Comparison of ENCODE assay signal across 42 mouse cellular contexts in the genomic region with DNA sequence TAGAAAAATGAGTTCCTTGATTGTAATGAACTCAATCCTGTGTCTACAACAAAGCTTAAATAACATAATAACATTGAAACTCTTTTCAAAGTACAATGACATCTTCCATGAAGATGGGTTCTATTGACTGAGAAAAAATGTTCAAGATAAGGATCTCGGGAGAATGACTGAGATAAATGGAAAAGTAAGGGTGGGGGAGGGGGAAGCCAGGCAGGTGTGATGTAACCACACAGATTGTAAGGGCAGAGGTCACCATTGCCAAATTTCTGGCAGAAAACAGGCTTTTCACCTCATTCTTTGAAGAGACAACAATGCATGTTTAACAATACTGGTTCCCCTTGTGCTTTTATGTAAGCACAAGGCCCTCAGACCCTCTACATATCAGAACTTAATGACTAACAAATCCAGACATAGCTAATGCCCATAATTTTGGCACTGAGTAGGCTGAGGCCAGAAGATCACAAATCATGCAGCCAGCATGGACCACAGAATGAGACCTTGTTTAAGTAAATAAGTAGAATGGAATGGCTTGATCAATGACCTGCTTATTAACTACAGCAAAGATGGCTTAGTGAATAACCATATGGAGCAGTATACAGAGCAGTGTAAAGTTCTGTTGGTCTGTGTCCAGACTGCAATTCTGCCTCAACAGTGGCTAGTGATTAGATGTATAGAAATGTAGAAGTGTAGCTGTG. TPM values are rescaled to one million over a fixed set of nuclear protein-coding genes. Genes with fewer than 3 reads are reported as not detected.
"Had no signal": no experiment of that assay in that cellular context is flagged by ENCODE, and none has a peak within 500 bp of the region (broad histone marks: within the 10 kb centered on the region; RNA-seq: fewer than 3 reads in every experiment).

No protein-coding gene starts in this region.

- H3K9ac ChIP-seq: limb, embryonic 12.5 days; limb, embryonic 13.5 days; limb, embryonic 15.5 days; liver, embryonic 13.5 days; liver, embryonic 14.5 days; liver, embryonic 15.5 days; lung, embryonic 14.5 days; lung, embryonic 15.5 days; midbrain, embryonic 12.5 days; midbrain, embryonic 13.5 days; midbrain, embryonic 15.5 days; neural tube, embryonic 12.5 days had no signal

- H3K27me3 ChIP-seq: limb, embryonic 12.5 days; limb, embryonic 13.5 days; limb, embryonic 15.5 days; liver, embryonic 13.5 days; liver, embryonic 15.5 days; lung, embryonic 15.5 days; midbrain, embryonic 12.5 days; midbrain, embryonic 13.5 days; midbrain, embryonic 15.5 days; neural tube, embryonic 12.5 days had no signal

- H3K4me2 ChIP-seq: limb, embryonic 12.5 days; limb, embryonic 13.5 days; limb, embryonic 15.5 days; liver, embryonic 13.5 days; liver, embryonic 15.5 days; lung, embryonic 14.5 days; lung, embryonic 15.5 days; midbrain, embryonic 11.5 days; midbrain, embryonic 12.5 days; midbrain, embryonic 13.5 days; midbrain, embryonic 15.5 days; neural tube, embryonic 12.5 days had no signal

- H3K36me3 ChIP-seq: limb, embryonic 10.5 days; limb, embryonic 12.5 days; limb, embryonic 13.5 days; limb, embryonic 15.5 days; liver, embryonic 13.5 days; liver, embryonic 15.5 days; lung, embryonic 15.5 days; midbrain, embryonic 10.5 days; midbrain, embryonic 12.5 days; midbrain, embryonic 13.5 days; midbrain, embryonic 15.5 days; neural tube, embryonic 12.5 days had no signal

- H3K4me3 ChIP-seq: left cerebral cortex, adult 2 months; limb, embryonic 10.5 days; limb, embryonic 12.5 days; limb, embryonic 13.5 days; limb, embryonic 15.5 days; liver, embryonic 13.5 days; liver, embryonic 15.5 days; lung, embryonic 15.5 days; megakaryocyte, embryonic 14.5 days; midbrain, embryonic 10.5 days; midbrain, embryonic 12.5 days; midbrain, embryonic 13.5 days; midbrain, embryonic 15.5 days; myocyte; neural tube, embryonic 12.5 days had no signal

- DNase-seq: left cerebral cortex, postnatal 4 days; liver; liver, embryonic 13.5 days; lung, adult 18-20 months; lung, adult 2 months; lung, embryonic 14.5 days; lung, postnatal 10 days; lung, postnatal 14 days; lung, postnatal 36 days; lung, postnatal 4 days; midbrain, embryonic 14.5 days had no signal

- H3K4me1 ChIP-seq: limb, embryonic 10.5 days; limb, embryonic 12.5 days; limb, embryonic 13.5 days; limb, embryonic 15.5 days; liver, embryonic 13.5 days; liver, embryonic 15.5 days; lung, embryonic 15.5 days; megakaryocyte, embryonic 14.5 days; midbrain, embryonic 10.5 days; midbrain, embryonic 12.5 days; midbrain, embryonic 13.5 days; midbrain, embryonic 15.5 days; neural tube, embryonic 12.5 days had no signal

- H3K9me3 ChIP-seq: limb, embryonic 15.5 days; liver, embryonic 13.5 days; liver, embryonic 15.5 days; lung, embryonic 15.5 days; midbrain, embryonic 12.5 days; midbrain, embryonic 15.5 days had no signal

- ATAC-seq: lung, postnatal 0 days; midbrain, embryonic 13.5 days; midbrain, embryonic 15.5 days; midbrain, embryonic 16.5 days had no signal

- H3K27ac ChIP-seq: left cerebral cortex, adult 2 months; limb, embryonic 10.5 days; limb, embryonic 12.5 days; limb, embryonic 13.5 days; limb, embryonic 15.5 days; liver, embryonic 13.5 days; liver, embryonic 14.5 days; liver, embryonic 15.5 days; lung, embryonic 15.5 days; macrophage; midbrain, embryonic 10.5 days; midbrain, embryonic 12.5 days; midbrain, embryonic 13.5 days; midbrain, embryonic 15.5 days; neural tube, embryonic 12.5 days had no signal

RNA-seq across cellular contexts. Expression of a gene that starts 9.5 kb away (rescaled TPM):
- total RNA-seq: left cerebral cortex, adult 18-20 months; left cerebral cortex, adult 2 months; left cerebral cortex, adult 8-10 months; left cerebral cortex, postnatal 10 days; left cerebral cortex, postnatal 14 days; left cerebral cortex, postnatal 25 days; left cerebral cortex, postnatal 36 days; left cerebral cortex, postnatal 4 days; megakaryocyte-erythroid progenitor cell, adult 5-6 weeks; midbrain, postnatal 0 days had no signal
- polyA plus RNA-seq: limb, embryonic 10.5 days; limb, embryonic 11.5 days; limb, embryonic 12.5 days; lung, embryonic 14.5 days; lung, embryonic 15.5 days; lung, embryonic 16.5 days; midbrain, embryonic 10.5 days; midbrain, embryonic 11.5 days; midbrain, embryonic 12.5 days; midbrain, embryonic 13.5 days; midbrain, embryonic 15.5 days; midbrain, postnatal 0 days; myocyte; neural tube, embryonic 11.5 days; neural tube, embryonic 12.5 days had no signal

RNA-seq across cellular contexts. Expression of a gene that starts 11.5 kb away (rescaled TPM):
- total RNA-seq: left cerebral cortex, adult 18-20 months; left cerebral cortex, adult 2 months; left cerebral cortex, postnatal 10 days; left cerebral cortex, postnatal 14 days; left cerebral cortex, postnatal 25 days; left cerebral cortex, postnatal 36 days; left cerebral cortex, postnatal 4 days; megakaryocyte-erythroid progenitor cell, adult 5-6 weeks; midbrain, postnatal 0 days had no signal
- polyA plus RNA-seq: limb, embryonic 10.5 days; limb, embryonic 11.5 days; limb, embryonic 12.5 days; limb, embryonic 13.5 days; limb, embryonic 14.5 days; limb, embryonic 15.5 days; lung, embryonic 14.5 days; lung, embryonic 15.5 days; lung, embryonic 16.5 days; midbrain, embryonic 10.5 days; midbrain, embryonic 11.5 days; midbrain, embryonic 13.5 days; midbrain, embryonic 14.5 days; midbrain, embryonic 15.5 days; midbrain, embryonic 16.5 days; midbrain, postnatal 0 days; myocyte; neural tube, embryonic 11.5 days; neural tube, embryonic 12.5 days had no signal
